Mouse (Mus musculus) lung, postnatal 0 days (tissue): ENCODE data around the gene Rgs7bp. TPM values are rescaled to one million over a fixed set of nuclear protein-coding genes. Genes with fewer than 3 reads are reported as not detected.

ENCODE experiments used
- ATAC-seq: fragments of 200-750 bp; cut with Nextera tagmentation; 2 replicates; pipeline ENCODE4 v1.8.0; 2017; ENCODE audit warnings: moderate library complexity
- DNase-seq: peaks from one replicate; pipeline ENCODE4 v3.0.0-alpha.2; 2016; ENCODE audit warnings: low spot score
- H3K27ac ChIP-seq: fragments of 300-500 bp; sonication (generic); 2 replicates; pipeline ENCODE4 v1.5.1; 2014; ENCODE audit warnings: antibody characterized with exemption, mild to moderate bottlenecking, low read length, mixed read lengths
- H3K27me3 ChIP-seq: fragments of 300-500 bp; sonication (generic); replicated peaks from 2 replicates; pipeline ENCODE4 v1.6.1; 2014; ENCODE audit warnings: low read length, mixed read lengths; ENCODE audit not compliant: insufficient read depth
- H3K36me3 ChIP-seq: fragments of 300-500 bp; sonication (generic); 2 replicates; pipeline ENCODE4 v1.6.1; 2014; ENCODE audit warnings: low read length, mixed read lengths; ENCODE audit not compliant: insufficient read depth
- H3K4me1 ChIP-seq: fragments of 300-500 bp; sonication (generic); 2 replicates; pipeline ENCODE4 v1.6.1; 2014; ENCODE audit warnings: antibody characterized with exemption, low read depth, low read length, mixed read lengths; ENCODE audit not compliant: insufficient read depth
- H3K4me2 ChIP-seq: fragments of 300-500 bp; sonication (generic); replicated peaks from 2 replicates; pipeline ENCODE4 v1.6.1; 2014; ENCODE audit warnings: low read depth, mild to moderate bottlenecking, low read length, moderate library complexity, mixed read lengths
- H3K4me3 ChIP-seq: fragments of 300-500 bp; sonication (generic); 2 replicates; pipeline ENCODE4 v1.5.1; 2014; ENCODE audit warnings: low read depth, low read length
- H3K9ac ChIP-seq: fragments of 300-500 bp; sonication (generic); replicated peaks from 2 replicates; pipeline ENCODE4 v1.6.1; 2014; ENCODE audit warnings: low read depth, mild to moderate bottlenecking
- H3K9me3 ChIP-seq: fragments of 300-500 bp; sonication (generic); 2 replicates; pipeline ENCODE4 v1.6.1; 2016; ENCODE audit warnings: low read length, mixed read lengths
- CTCF ChIP-seq: IDR thresholded peaks from 2 replicates; pipeline ENCODE4 v1.5.1; 2016; ENCODE audit warnings: antibody characterized with exemption, mild to moderate bottlenecking
- EP300 ChIP-seq: IDR thresholded peaks from 2 replicates; pipeline ENCODE4 v1.6.1; 2016; ENCODE audit warnings: antibody characterized with exemption, mild to moderate bottlenecking, control low read depth
- WGBS: fragments of 180-500 bp; shearing (Covaris S2); extraction: QIAGEN DNeasy Blood & Tissue Kit; methylation state at CpG from one replicate; pipeline ENCODE4 v1.1.7; 2014; 5-methylcytosine and 5-hydroxymethylcytosine counted together
- polyA plus RNA-seq: library from polyadenylated mRNA; unstranded; fragments of >200 nt; fragmentation: Nextera tagmentation; extraction: Ambion mirVana; gene quantifications from 2 replicates; pipeline ENCODE4 v1.2.1, GENCODE M21; 2015

Rgs7bp gene
- polyA plus RNA-seq, 1 experiment from 2014 or later, result 1.0 TPM

DNA sequence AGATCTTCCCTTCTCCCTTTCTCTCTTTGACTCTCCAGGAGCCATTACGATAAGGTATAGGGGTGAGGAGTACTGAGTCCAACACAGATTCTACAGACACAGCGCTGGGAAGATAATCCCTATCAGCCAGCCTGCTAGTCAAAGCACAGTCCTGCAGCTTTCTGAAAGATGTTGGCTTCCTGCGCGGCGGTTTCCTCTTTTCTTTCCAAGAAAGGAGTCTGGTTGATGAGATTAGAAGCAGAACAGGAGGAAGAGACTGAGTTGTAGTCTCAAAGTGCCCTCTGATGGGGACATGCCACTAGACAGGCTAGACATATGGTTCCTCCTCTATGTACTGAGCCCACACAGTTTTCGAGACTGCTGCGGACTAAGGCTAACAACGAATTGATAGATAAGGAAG is 6.1 kb downstream of the Rgs7bp start:
- no peak overlapping the region for H3K4me2 ChIP-seq
- H3K27ac ChIP-seq, result no peak overlapping the region
- H3K9me3 ChIP-seq, result no peaks in the 10 kb centered on the region
- no peak overlapping the region for H3K4me3 ChIP-seq
- TF ChIP-seq CTCF (no peak), EP300 (no peak)
- H3K36me3 ChIP-seq, result no peaks in the 10 kb centered on the region
- no peak overlapping the region for H3K9ac ChIP-seq
- WGBS, result 52% methylated on average over 8 of the region's 8 CpGs
- H3K4me1 ChIP-seq, result no peaks in the 10 kb centered on the region
- no peak for ATAC-seq
- H3K27me3 ChIP-seq, result peaks cover 8% of the 10 kb centered on the region; the same call in 1 of the 2 replicates
- DNase-seq, result no peak

GRCm38 (mm10) chr13:105047377-105047776 is 7.4 kb downstream of the Rgs7bp start:
- WGBS, result 35% methylated on average over 9 of the region's 9 CpGs
- Histone ChIP-seq H3K4me2 (peak overlapping the region; percentile 17), H3K27me3 (no peaks in the 10 kb centered on the region), H3K4me3 (no peak overlapping the region), H3K4me1 (no peaks in the 10 kb centered on the region), H3K36me3 (no peaks in the 10 kb centered on the region), H3K27ac (no peak overlapping the region), H3K9ac (no peak overlapping the region), H3K9me3 (no peaks in the 10 kb centered on the region)
- DNase-seq, result no peak
- ATAC-seq, result no peak
- TF ChIP-seq CTCF, result no peak
- TF ChIP-seq EP300, result no peak

DNA sequence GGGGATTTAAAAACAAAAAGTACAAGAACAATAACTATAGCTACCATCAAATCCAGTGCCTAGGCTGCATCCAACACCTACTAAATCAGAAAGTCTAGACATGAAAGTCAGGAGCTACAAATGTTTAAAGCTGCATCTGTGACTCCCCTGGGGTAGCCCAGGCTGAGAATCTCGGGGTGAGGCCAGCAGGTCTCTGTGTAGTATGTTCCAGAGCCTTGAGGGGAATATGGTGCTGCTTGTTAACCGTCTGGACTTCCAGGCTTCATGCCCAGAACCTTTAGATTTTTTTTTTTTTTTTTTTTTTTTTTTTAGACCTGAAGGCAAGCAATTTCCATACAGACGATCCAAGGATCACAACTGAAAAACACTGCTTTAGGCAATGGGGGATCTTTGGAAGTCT is 10.8 kb downstream of the Rgs7bp start:
- 43% methylated on average over 3 of the region's 3 CpGs for WGBS
- H3K4me3 ChIP-seq, result no peak overlapping the region
- DNase-seq, result no peak
- no peak for ATAC-seq
- no peaks in the 10 kb centered on the region for H3K9me3 ChIP-seq
- H3K4me1 ChIP-seq, result no peaks in the 10 kb centered on the region
- no peaks in the 10 kb centered on the region for H3K27me3 ChIP-seq
- no peak overlapping the region for H3K27ac ChIP-seq
- no peak for TF ChIP-seq EP300
- TF ChIP-seq CTCF, result no peak
- H3K4me2 ChIP-seq, result no peak overlapping the region
- H3K36me3 ChIP-seq, result no peaks in the 10 kb centered on the region
- no peak overlapping the region for H3K9ac ChIP-seq

DNA sequence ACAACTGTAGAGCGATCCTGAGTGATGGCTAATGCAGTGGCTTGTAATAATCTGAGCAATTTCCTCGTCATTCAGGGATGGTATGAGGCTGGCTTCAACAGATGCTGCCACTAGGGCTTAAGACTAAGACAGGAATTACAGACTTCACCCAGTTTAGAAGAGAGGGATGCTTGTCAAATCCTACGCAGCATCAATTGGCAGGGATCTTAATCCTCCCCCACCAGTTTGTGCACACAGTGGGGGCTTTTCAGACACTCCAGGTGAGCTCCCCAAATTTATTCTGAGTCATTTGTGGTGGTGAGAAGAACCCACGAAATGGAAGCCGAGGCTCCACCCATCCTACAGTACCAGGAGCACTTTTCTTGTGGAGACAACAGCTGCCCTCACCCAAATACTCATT is 16.4 kb downstream of the Rgs7bp start:
- no peak for DNase-seq
- Histone ChIP-seq H3K27ac (no peak overlapping the region), H3K9me3 (no peaks in the 10 kb centered on the region), H3K27me3 (no peaks in the 10 kb centered on the region), H3K4me3 (no peak overlapping the region), H3K4me2 (no peak overlapping the region), H3K36me3 (no peaks in the 10 kb centered on the region), H3K4me1 (no peaks in the 10 kb centered on the region), H3K9ac (no peak overlapping the region)
- no peak for TF ChIP-seq CTCF
- TF ChIP-seq EP300, result no peak
- WGBS, result 72% methylated on average over 5 of the region's 5 CpGs
- no peak for ATAC-seq

DNA sequence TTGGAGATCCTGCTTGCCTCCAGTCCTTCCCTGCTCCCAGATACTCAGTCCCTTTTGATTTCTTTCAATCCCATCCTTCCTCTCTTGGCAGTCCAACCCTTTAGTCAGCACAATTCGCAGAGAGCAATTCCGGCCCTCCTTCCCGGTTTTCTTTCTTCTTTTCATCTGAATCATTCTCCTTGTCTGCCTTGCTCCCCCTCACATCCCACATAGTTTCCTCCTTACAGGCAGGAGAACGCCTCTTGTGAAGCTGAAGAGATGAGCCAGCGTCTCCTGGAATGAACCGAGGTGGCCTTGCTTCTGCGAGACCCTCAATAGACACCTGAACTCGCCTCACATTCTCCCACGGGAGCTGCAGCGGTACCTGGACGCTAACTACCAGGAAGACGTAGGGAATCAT is 16.9 kb downstream of the Rgs7bp start:
- ATAC-seq (no peak), DNase-seq (no peak)
- H3K4me1 ChIP-seq, result no peaks in the 10 kb centered on the region
- no peak overlapping the region for H3K27ac ChIP-seq
- H3K4me2 ChIP-seq, result no peak overlapping the region
- no peak for TF ChIP-seq EP300
- no peak for TF ChIP-seq CTCF
- H3K9me3 ChIP-seq, result no peaks in the 10 kb centered on the region
- no peak overlapping the region for H3K9ac ChIP-seq
- 83% methylated on average over 12 of the region's 12 CpGs for WGBS
- no peaks in the 10 kb centered on the region for H3K36me3 ChIP-seq
- no peak overlapping the region for H3K4me3 ChIP-seq
- no peaks in the 10 kb centered on the region for H3K27me3 ChIP-seq

- H3K4me2 ChIP-seq, result no peak overlapping the region
- no peaks in the 10 kb centered on the region for H3K4me1 ChIP-seq
- no peak overlapping the region for H3K27ac ChIP-seq
- H3K9me3 ChIP-seq, result no peaks in the 10 kb centered on the region
- TF ChIP-seq CTCF (no peak), EP300 (no peak)
- ATAC-seq (no peak), DNase-seq (no peak)
- no peaks in the 10 kb centered on the region for H3K36me3 ChIP-seq
- H3K4me3 ChIP-seq, result no peak overlapping the region
- no peaks in the 10 kb centered on the region for H3K27me3 ChIP-seq
- H3K9ac ChIP-seq, result no peak overlapping the region
Observed at GRCm38 (mm10) chr13:105031882-105032281, 22.8 kb downstream of the Rgs7bp start.

- no peak for ATAC-seq
- WGBS, result 61% methylated on average over 3 of the region's 3 CpGs
- Histone ChIP-seq H3K9me3 (no peaks in the 10 kb centered on the region), H3K4me1 (no peaks in the 10 kb centered on the region), H3K27me3 (no peaks in the 10 kb centered on the region), H3K4me2 (no peak overlapping the region), H3K4me3 (no peak overlapping the region), H3K9ac (no peak overlapping the region), H3K36me3 (no peaks in the 10 kb centered on the region), H3K27ac (no peak overlapping the region)
- TF ChIP-seq EP300 (no peak), CTCF (no peak)
- DNase-seq, result no peak
Observed at GRCm38 (mm10) chr13:105028276-105028675, 26.5 kb downstream of the Rgs7bp start.
